Comparison of ENCODE assay signal across 8 mouse cellular contexts in the genomic region with DNA sequence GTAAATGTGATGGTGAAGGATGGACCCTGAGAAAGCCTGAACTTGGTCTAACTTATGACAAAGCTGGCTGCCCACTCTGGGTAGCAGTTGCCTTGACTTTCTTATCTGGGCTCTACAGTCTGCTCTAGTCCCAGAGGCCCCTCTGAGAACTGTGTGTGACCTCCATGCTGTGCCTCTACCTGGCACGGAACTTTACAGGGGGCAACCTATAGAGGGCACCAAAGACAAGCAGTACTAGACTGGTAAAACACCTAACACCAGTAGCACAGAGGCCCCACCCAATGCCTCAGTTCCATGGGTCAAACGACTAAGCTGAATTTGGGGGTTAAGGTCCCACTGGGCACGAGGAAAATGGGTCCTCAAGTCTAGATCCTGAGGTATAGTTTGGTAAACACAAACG. TPM values are rescaled to one million over a fixed set of nuclear protein-coding genes. Genes with fewer than 3 reads are reported as not detected.
DNase-seq lines count a peak whose midpoint lies in the region; ATAC-seq and TF ChIP-seq lines count a peak whose summit lies in the region.

No protein-coding gene starts in this region.

- 0 out of 2 replicates have a peak overlapping the region, but pooled peaks have one; percentile 2 for H3K9ac ChIP-seq in midbrain, embryonic 13.5 days (replicated peaks)
- H3K9ac ChIP-seq in midbrain, embryonic 14.5 days (replicated peaks; ENCODE audit: low read length) = no peak overlapping the region
- no peak overlapping the region for H3K9ac ChIP-seq in forebrain, embryonic 13.5 days

- TF ChIP-seq CTCF in lung, adult 2 months (IDR thresholded peaks at IDR 0.05; ENCODE audit: insufficient read depth, low read length) = peak; percentile 53

- no peaks in the 10 kb centered on the region for H3K4me1 ChIP-seq in midbrain, embryonic 13.5 days (replicated peaks)
- no peaks in the 10 kb centered on the region for H3K4me1 ChIP-seq in midbrain, embryonic 14.5 days (ENCODE audit: control insufficient read depth, insufficient read depth, low read length)
- no peaks in the 10 kb centered on the region for H3K4me1 ChIP-seq in lung, adult 2 months (ENCODE audit: control insufficient read depth, insufficient read depth, low read length)
- H3K4me1 ChIP-seq in forebrain, embryonic 13.5 days = no peaks in the 10 kb centered on the region

- TF ChIP-seq POLR2A in lung, adult 2 months (IDR thresholded peaks at IDR 0.05; ENCODE audit: borderline replicate concordance, extremely low read depth, low read depth, low read length) = no peak

- H3K9me3 ChIP-seq in midbrain, embryonic 13.5 days = no peaks in the 10 kb centered on the region
- no peaks in the 10 kb centered on the region for H3K9me3 ChIP-seq in midbrain, embryonic 14.5 days (ENCODE audit: control insufficient read depth, low read length)
- no peaks in the 10 kb centered on the region for H3K9me3 ChIP-seq in forebrain, embryonic 13.5 days (replicated peaks)

- no peak overlapping the region for H3K4me2 ChIP-seq in midbrain, embryonic 13.5 days (replicated peaks)
- H3K4me2 ChIP-seq in midbrain, embryonic 14.5 days (ENCODE audit: low read length) = no peak overlapping the region
- H3K4me2 ChIP-seq in forebrain, embryonic 13.5 days = no peak overlapping the region

- WGBS in midbrain, embryonic 13.5 days = 90% methylated on average over 4 of the region's 4 CpGs
- 89% methylated on average over 4 of the region's 4 CpGs for WGBS in midbrain, embryonic 14.5 days
- 64% methylated on average over 4 of the region's 4 CpGs for WGBS in lung, adult 2 months
- 84% methylated on average over 4 of the region's 4 CpGs for WGBS in forebrain, embryonic 13.5 days

- peaks cover 100% of the 10 kb centered on the region for H3K36me3 ChIP-seq in midbrain, embryonic 13.5 days
- H3K36me3 ChIP-seq in midbrain, embryonic 14.5 days (ENCODE audit: control insufficient read depth, insufficient read depth, low read length) = peaks cover 100% of the 10 kb centered on the region
- H3K36me3 ChIP-seq in forebrain, embryonic 13.5 days (ENCODE audit: poor library complexity, severe bottlenecking) = peaks cover 100% of the 10 kb centered on the region

- no peak for ATAC-seq in midbrain, embryonic 13.5 days
- no peak for ATAC-seq in midbrain, embryonic 14.5 days (ENCODE audit: low FRiP score, low TSS enrichment)
- ATAC-seq in forebrain, embryonic 13.5 days = no peak

- H3K27ac ChIP-seq in midbrain, embryonic 13.5 days = no peak overlapping the region
- H3K27ac ChIP-seq in midbrain, embryonic 14.5 days (replicated peaks; ENCODE audit: low read depth, low read length) = no peak overlapping the region
- H3K27ac ChIP-seq in forebrain, embryonic 13.5 days = no peak overlapping the region

- no peaks in the 10 kb centered on the region for H3K27me3 ChIP-seq in midbrain, embryonic 13.5 days
- no peaks in the 10 kb centered on the region for H3K27me3 ChIP-seq in midbrain, embryonic 14.5 days (ENCODE audit: control insufficient read depth, insufficient read depth, low read length)
- no peaks in the 10 kb centered on the region for H3K27me3 ChIP-seq in forebrain, embryonic 13.5 days

- DNase-seq in midbrain, embryonic 14.5 days = no peak
- peak; percentile 64 for DNase-seq in c-Kit-positive CD71-positive TER-119-negative erythroid progenitor cells, embryonic 14.5 days (ENCODE audit: low read depth)
- DNase-seq in lung, adult 2 months = peak; percentile 23
- DNase-seq in thymus, postnatal 4 days = peak; percentile 64
- no peak for DNase-seq in urinary bladder, postnatal 14 days (ENCODE audit: low spot score)
- no peak for DNase-seq in right cerebral cortex, postnatal 36 days (ENCODE audit: low spot score in 2 of 2)

- no peak overlapping the region for H3K4me3 ChIP-seq in midbrain, embryonic 13.5 days (replicated peaks)
- H3K4me3 ChIP-seq in midbrain, embryonic 14.5 days (replicated peaks; ENCODE audit: low read depth, low read length) = no peak overlapping the region
- no peak overlapping the region for H3K4me3 ChIP-seq in lung, adult 2 months (replicated peaks; ENCODE audit: extremely low read depth, low read depth, low read length)
- H3K4me3 ChIP-seq in forebrain, embryonic 13.5 days = no peak overlapping the region

RNA-seq across cellular contexts. Expression of gene Eif3g, which starts 17.7 kb away (rescaled TPM):
- 273 and 291 TPM in 2 replicates for polyA plus RNA-seq in midbrain, embryonic 13.5 days (2015; fragmentation: Nextera tagmentation; extraction: Ambion mirVana)
- polyA plus RNA-seq in midbrain, embryonic 14.5 days (2014; fragmentation: Nextera tagmentation; extraction: Ambion mirVana) = 231 and 234 TPM in 2 replicates
- 88.4 and 93.6 TPM in 2 replicates for polyA plus RNA-seq in lung, adult 2 months (2012; rRNA removed)
- polyA plus RNA-seq in forebrain, embryonic 13.5 days (2015; fragmentation: Nextera tagmentation; extraction: Ambion mirVana) = 327 and 332 TPM in 2 replicates

RNA-seq across cellular contexts. Expression of gene Ppan, which starts 28.2 kb away (rescaled TPM):
- 49.2 and 49.5 TPM in 2 replicates for polyA plus RNA-seq in midbrain, embryonic 13.5 days (2015; fragmentation: Nextera tagmentation; extraction: Ambion mirVana)
- 39.8 and 43.9 TPM in 2 replicates for polyA plus RNA-seq in midbrain, embryonic 14.5 days (2014; fragmentation: Nextera tagmentation; extraction: Ambion mirVana)
- 36.2 and 49.8 TPM in 2 replicates for polyA plus RNA-seq in lung, adult 2 months (2012; rRNA removed)
- polyA plus RNA-seq in forebrain, embryonic 13.5 days (2015; fragmentation: Nextera tagmentation; extraction: Ambion mirVana) = 57.7 and 65.2 TPM in 2 replicates

RNA-seq across cellular contexts. Expression of gene Angptl6, which starts 36.6 kb away (rescaled TPM):
- polyA plus RNA-seq in midbrain, embryonic 13.5 days (2015; fragmentation: Nextera tagmentation; extraction: Ambion mirVana) = 8.0 and 10.4 TPM in 2 replicates
- polyA plus RNA-seq in midbrain, embryonic 14.5 days (2014; fragmentation: Nextera tagmentation; extraction: Ambion mirVana) = 11.1 and 14.4 TPM in 2 replicates
- 2.8 and 3.5 TPM in 2 replicates for polyA plus RNA-seq in lung, adult 2 months (2012; rRNA removed)
- polyA plus RNA-seq in forebrain, embryonic 13.5 days (2015; fragmentation: Nextera tagmentation; extraction: Ambion mirVana) = 8.5 and 11.1 TPM in 2 replicates

RNA-seq across cellular contexts. Expression of gene Dnmt1, which starts 43.5 kb away (rescaled TPM):
- 75.2 and 76.3 TPM in 2 replicates for polyA plus RNA-seq in midbrain, embryonic 13.5 days (2015; fragmentation: Nextera tagmentation; extraction: Ambion mirVana)
- polyA plus RNA-seq in midbrain, embryonic 14.5 days (2014; fragmentation: Nextera tagmentation; extraction: Ambion mirVana) = 51.1 and 51.5 TPM in 2 replicates
- 20.5 and 22.8 TPM in 2 replicates for polyA plus RNA-seq in lung, adult 2 months (2012; rRNA removed)
- polyA plus RNA-seq in forebrain, embryonic 13.5 days (2015; fragmentation: Nextera tagmentation; extraction: Ambion mirVana) = 92.4 and 103 TPM in 2 replicates

RNA-seq across cellular contexts. Expression of gene A230050P20Rik, which starts 47.7 kb away (rescaled TPM):
- 0.94 and 1.1 TPM in 2 replicates for polyA plus RNA-seq in midbrain, embryonic 13.5 days (2015; fragmentation: Nextera tagmentation; extraction: Ambion mirVana)
- polyA plus RNA-seq in midbrain, embryonic 14.5 days (2014; fragmentation: Nextera tagmentation; extraction: Ambion mirVana) = 1.3 and 1.9 TPM in 2 replicates
- polyA plus RNA-seq in lung, adult 2 months (2012; rRNA removed) = 95.9 and 105 TPM in 2 replicates
- 1.1 and 1.2 TPM in 2 replicates for polyA plus RNA-seq in forebrain, embryonic 13.5 days (2015; fragmentation: Nextera tagmentation; extraction: Ambion mirVana)

Comparison
In these comparisons a context has a peak if more than half of its experiments do, and no peak if none do; other contexts are left out.
1. DNase-seq: peak in c-Kit-positive CD71-positive TER-119-negative erythroid progenitor cells, embryonic 14.5 days (single experiment), lung, adult 2 months (single experiment) and thymus, postnatal 4 days (single experiment); none in midbrain, embryonic 14.5 days (single experiment), urinary bladder, postnatal 14 days (single experiment) and right cerebral cortex, postnatal 36 days (0 of 2).